Mouse (Mus musculus) right cerebral cortex, adult 18-20 months (tissue): ENCODE measurements around the gene H2al2b.
"Not testable (repeated sequence)": the region's sequence is repeated elsewhere in the genome, so short reads cannot be mapped to it uniquely, and the experiment has no call there.

Source experiments
- DNase-seq: peaks from one replicate; pipeline ENCODE4 v3.0.0; 2022; ENCODE audit warnings: mixed read lengths

Gene H2al2b

GRCm38 (mm10) chrY:2720574-2720973 lies at the start of gene H2al2b:
H2al2b (minus strand) TSS chrY:2720674.
- DNase-seq = not testable (repeated sequence)
